Mouse (Mus musculus) thymus, adult 2 months (tissue): ENCODE data around the gene Zfp704. TPM values are rescaled to one million over a fixed set of nuclear protein-coding genes. Genes with fewer than 3 reads are reported as not detected.

Experiments used
- DNase-seq: peaks from one replicate; pipeline ENCODE4 v3.0.0; 2021
- H3K27ac ChIP-seq: fragments of 200-500 bp; 2 replicates; pipeline ENCODE4 v1.5.1; 2012; ENCODE audit warnings: low read length, control low read depth; ENCODE audit not compliant: control insufficient read depth, insufficient read depth
- H3K27me3 ChIP-seq: fragments of 200-500 bp; 2 replicates; pipeline ENCODE4 v1.6.1; 2012; ENCODE audit warnings: mild to moderate bottlenecking, low read length, moderate library complexity, mixed read lengths; ENCODE audit not compliant: control insufficient read depth, insufficient read depth
- H3K36me3 ChIP-seq: fragments of 200-500 bp; 2 replicates; pipeline ENCODE4 v1.6.1; 2012; ENCODE audit warnings: mild to moderate bottlenecking, low read length, moderate library complexity; ENCODE audit not compliant: control insufficient read depth, insufficient read depth
- H3K4me1 ChIP-seq: fragments of 200-500 bp; replicated peaks from 2 replicates; pipeline ENCODE4 v1.6.1; 2012; ENCODE audit warnings: low read length; ENCODE audit not compliant: control insufficient read depth, insufficient read depth
- H3K4me3 ChIP-seq: fragments of 200-500 bp; 2 replicates; pipeline ENCODE4 v1.5.1; 2012; ENCODE audit warnings: mild to moderate bottlenecking, low read length, control low read depth, moderate library complexity; ENCODE audit not compliant: control insufficient read depth, insufficient read depth
- CTCF ChIP-seq: fragments of 200-500 bp; IDR thresholded peaks from 2 replicates; pipeline ENCODE4 v1.5.1; 2012; ENCODE audit warnings: mild to moderate bottlenecking, control low read depth, low read length, moderate library complexity, borderline replicate concordance; ENCODE audit not compliant: control insufficient read depth, poor library complexity, insufficient read depth; ENCODE audit errors: extremely low read depth
- POLR2A ChIP-seq: fragments of 200-500 bp; IDR thresholded peaks from 2 replicates; pipeline ENCODE4 v1.6.1; 2012; ENCODE audit warnings: mild to moderate bottlenecking, low read length, control low read depth, moderate library complexity; ENCODE audit not compliant: control insufficient read depth, poor library complexity, insufficient read depth; ENCODE audit errors: extremely low read depth
- WGBS: fragments of 180-500 bp; shearing (Covaris S2); methylation state at CpG from one replicate; pipeline ENCODE4 v1.1.7; 2018; 5-methylcytosine and 5-hydroxymethylcytosine counted together
- polyA plus RNA-seq: library from polyadenylated mRNA; depleted of rRNA; stranded (reverse); fragments of >200 nt; gene quantifications from 2 replicates; pipeline ENCODE4 v1.2.3, GENCODE M21; 2012

Gene Zfp704
- polyA plus RNA-seq, 1 experiment = 7.4 TPM

- no peak for DNase-seq
- no peaks in the 10 kb centered on the region for H3K27me3 ChIP-seq
- TF ChIP-seq POLR2A (no peak), CTCF (no peak)
- H3K27ac ChIP-seq = no peak overlapping the region
- peaks cover 2% of the 10 kb centered on the region for H3K4me1 ChIP-seq
- no peaks in the 10 kb centered on the region for H3K36me3 ChIP-seq
- no peak overlapping the region for H3K4me3 ChIP-seq
- 77% methylated on average over 3 of the region's 3 CpGs for WGBS
These were observed 124.4 kb downstream of the Zfp704 start for GRCm38 (mm10) chr3:9485506-9485905.

- TF ChIP-seq CTCF (no peak), POLR2A (no peak)
- Histone ChIP-seq H3K27ac (no peak overlapping the region), H3K27me3 (no peaks in the 10 kb centered on the region), H3K4me1 (peaks cover 3% of the 10 kb centered on the region; the same call in 1 of the 2 replicates), H3K36me3 (no peaks in the 10 kb centered on the region), H3K4me3 (no peak overlapping the region)
- no peak for DNase-seq
- WGBS = 98% methylated on average over 4 of the region's 4 CpGs
These were observed 127.9 kb downstream of the Zfp704 start for GRCm38 (mm10) chr3:9481956-9482355.

- no peak for DNase-seq
- WGBS = 90% methylated on average over 6 of the region's 6 CpGs
- no peak for TF ChIP-seq CTCF
- TF ChIP-seq POLR2A = no peak
- Histone ChIP-seq H3K4me3 (no peak overlapping the region), H3K27ac (no peak overlapping the region), H3K4me1 (peaks cover 3% of the 10 kb centered on the region; the same call in 1 of the 2 replicates), H3K36me3 (no peaks in the 10 kb centered on the region), H3K27me3 (no peaks in the 10 kb centered on the region)
These were observed 128.5 kb downstream of the Zfp704 start for GRCm38 (mm10) chr3:9481358-9481757.

- WGBS = 95% methylated on average over 5 of the region's 5 CpGs
- TF ChIP-seq POLR2A (no peak), CTCF (no peak)
- Histone ChIP-seq H3K27me3 (no peaks in the 10 kb centered on the region), H3K4me1 (peaks cover 3% of the 10 kb centered on the region; the same call in 1 of the 2 replicates), H3K27ac (no peak overlapping the region), H3K36me3 (no peaks in the 10 kb centered on the region), H3K4me3 (no peak overlapping the region)
- DNase-seq = no peak
These were observed 128.9 kb downstream of the Zfp704 start for GRCm38 (mm10) chr3:9480936-9481335.

GRCm38 (mm10) chr3:9477386-9477785 is 132.5 kb downstream of the Zfp704 start:
- TF ChIP-seq CTCF (no peak), POLR2A (no peak)
- WGBS = 93% methylated on average over 2 of the region's 2 CpGs
- no peaks in the 10 kb centered on the region for H3K27me3 ChIP-seq
- peaks cover 3% of the 10 kb centered on the region; the same call in 1 of the 2 replicates for H3K4me1 ChIP-seq
- no peaks in the 10 kb centered on the region for H3K36me3 ChIP-seq
- H3K4me3 ChIP-seq = no peak overlapping the region
- no peak for DNase-seq
- H3K27ac ChIP-seq = no peak overlapping the region

GRCm38 (mm10) chr3:9476336-9476735 is 133.5 kb downstream of the Zfp704 start:
- 95% methylated on average over 3 of the region's 3 CpGs for WGBS
- Histone ChIP-seq H3K36me3 (no peaks in the 10 kb centered on the region), H3K27ac (no peak overlapping the region), H3K4me3 (no peak overlapping the region), H3K4me1 (peaks cover 3% of the 10 kb centered on the region; the same call in 1 of the 2 replicates), H3K27me3 (no peaks in the 10 kb centered on the region)
- no peak for DNase-seq
- TF ChIP-seq POLR2A (no peak), CTCF (no peak)

- H3K27ac ChIP-seq = no peak overlapping the region
- 96% methylated on average over 5 of the region's 5 CpGs for WGBS
- no peaks in the 10 kb centered on the region for H3K27me3 ChIP-seq
- no peak for DNase-seq
- TF ChIP-seq CTCF (no peak), POLR2A (no peak)
- H3K4me3 ChIP-seq = no peak overlapping the region
- peaks cover 3% of the 10 kb centered on the region; the same call in 1 of the 2 replicates for H3K4me1 ChIP-seq
- no peaks in the 10 kb centered on the region for H3K36me3 ChIP-seq
These were observed 134.4 kb downstream of the Zfp704 start for GRCm38 (mm10) chr3:9475501-9475900.
